Mouse (Mus musculus) liver, embryonic 13.5 days (tissue): ENCODE measurements at regions not wholly inside any gene's neighbourhood (a gene's known extent, or its start where the extent isn't known, plus 50 kb on each side); places are given as distances from the start of the nearest gene placed in this dataset.
A peak's percentile ranks its signal among the peaks of the same experiment; 100 is the strongest.

Source experiments
- ATAC-seq: fragments of 200-750 bp; cut with Nextera tagmentation; 2 replicates; pipeline ENCODE4 v1.8.0; 2017; ENCODE audit warnings: low read depth, mild to moderate bottlenecking, moderate number of reproducible peaks, moderate library complexity
- DNase-seq: peaks from one replicate; pipeline ENCODE4 v3.0.0; 2022
- H3K27ac ChIP-seq: fragments of 300-500 bp; sonication (generic); 2 replicates; pipeline ENCODE4 v1.5.1; 2015; ENCODE audit warnings: moderate library complexity, mild to moderate bottlenecking, inconsistent platforms
- H3K27me3 ChIP-seq: fragments of 300-500 bp; sonication (generic); 2 replicates; pipeline ENCODE4 v1.6.1; 2015; ENCODE audit warnings: mild to moderate bottlenecking, inconsistent platforms
- H3K36me3 ChIP-seq: fragments of 300-500 bp; sonication (generic); 2 replicates; pipeline ENCODE4 v1.6.1; 2015; ENCODE audit warnings: mild to moderate bottlenecking, inconsistent platforms
- H3K4me1 ChIP-seq: fragments of 300-500 bp; sonication (generic); replicated peaks from 2 replicates; pipeline ENCODE4 v1.6.1; 2015; ENCODE audit warnings: inconsistent platforms
- H3K4me2 ChIP-seq: fragments of 300-500 bp; sonication (generic); 2 replicates; pipeline ENCODE4 v1.6.1; 2015; ENCODE audit warnings: inconsistent platforms, mild to moderate bottlenecking, moderate library complexity
- H3K4me3 ChIP-seq: fragments of 300-500 bp; sonication (generic); replicated peaks from 2 replicates; pipeline ENCODE4 v1.5.1; 2015; ENCODE audit warnings: mild to moderate bottlenecking, inconsistent platforms
- H3K9ac ChIP-seq: fragments of 300-500 bp; sonication (generic); 2 replicates; pipeline ENCODE4 v1.6.1; 2015; ENCODE audit warnings: mild to moderate bottlenecking, inconsistent platforms
- H3K9me3 ChIP-seq: fragments of 300-500 bp; sonication (generic); replicated peaks from 2 replicates; pipeline ENCODE4 v1.6.1; 2016; ENCODE audit warnings: inconsistent platforms
- WGBS: fragments of 180-500 bp; shearing (Covaris S2); methylation state at CpG from one replicate; pipeline ENCODE4 v1.1.7; 2015; ENCODE audit not compliant: insufficient replicate concordance; 5-methylcytosine and 5-hydroxymethylcytosine counted together

DNA sequence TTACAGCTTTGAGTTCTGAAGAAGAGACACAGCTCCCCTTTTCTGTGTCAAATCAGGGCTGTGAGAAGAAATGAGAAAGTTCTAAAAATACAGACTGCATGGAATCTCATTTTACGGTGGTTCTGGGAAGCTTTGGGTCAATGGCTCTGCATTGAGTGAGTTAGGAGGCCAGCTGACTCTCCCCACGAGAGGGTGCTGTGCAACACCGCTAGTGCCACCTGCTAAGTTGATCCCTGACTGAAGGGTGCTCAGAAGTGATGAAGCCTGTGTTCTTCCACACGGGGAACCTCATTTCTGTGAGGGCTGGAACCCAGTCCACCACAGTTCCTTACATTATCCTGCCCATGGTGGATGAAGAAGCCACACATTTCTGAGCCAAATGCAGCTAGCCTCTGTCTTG, 159.5 kb upstream of the Eef2kmt start:
- no peak for ATAC-seq
- H3K9ac ChIP-seq = no peak overlapping the region
- 47% methylated on average over 4 of the region's 4 CpGs for WGBS
- no peaks in the 10 kb centered on the region for H3K27me3 ChIP-seq
- no peak overlapping the region for H3K4me3 ChIP-seq
- H3K27ac ChIP-seq = no peak overlapping the region
- no peak for DNase-seq
- H3K9me3 ChIP-seq = no peaks in the 10 kb centered on the region
- H3K4me2 ChIP-seq = no peak overlapping the region
- H3K36me3 ChIP-seq = no peaks in the 10 kb centered on the region
- H3K4me1 ChIP-seq = no peaks in the 10 kb centered on the region

- H3K9ac ChIP-seq = no peak overlapping the region
- no peaks in the 10 kb centered on the region for H3K4me1 ChIP-seq
- no peak overlapping the region for H3K27ac ChIP-seq
- H3K4me2 ChIP-seq = no peak overlapping the region
- no peaks in the 10 kb centered on the region for H3K36me3 ChIP-seq
- no peak for DNase-seq
- no peaks in the 10 kb centered on the region for H3K9me3 ChIP-seq
- no peak overlapping the region for H3K4me3 ChIP-seq
- 55% methylated on average over 5 of the region's 5 CpGs for WGBS
- H3K27me3 ChIP-seq = no peaks in the 10 kb centered on the region
- no peak for ATAC-seq
Measured at GRCm38 (mm10) chr16:5411819-5412385, 156.1 kb upstream of the Eef2kmt start.

DNA sequence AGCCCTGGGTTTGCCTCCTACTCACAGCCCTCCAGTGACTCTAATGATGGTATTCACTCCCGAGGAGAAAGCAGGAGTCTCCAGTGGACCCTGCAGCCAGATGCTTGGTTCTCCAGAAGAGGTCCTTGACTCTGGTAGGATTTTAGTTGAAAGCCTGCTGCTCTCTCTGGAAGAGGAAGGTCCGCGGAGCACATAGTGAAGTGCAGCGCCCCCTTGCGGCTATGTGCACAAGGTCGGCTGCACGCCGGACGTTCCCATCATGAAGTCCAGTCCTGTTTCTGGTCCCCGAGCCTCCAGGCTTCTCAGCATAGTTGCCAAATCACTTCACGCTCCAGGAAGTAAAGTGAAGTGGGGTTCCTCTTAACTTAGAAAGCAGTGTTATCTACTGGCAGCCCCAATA, 150.9 kb upstream of the Eef2kmt start:
- Histone ChIP-seq H3K36me3 (no peaks in the 10 kb centered on the region), H3K4me3 (no peak overlapping the region), H3K9me3 (no peaks in the 10 kb centered on the region), H3K4me2 (no peak overlapping the region), H3K27ac (no peak overlapping the region), H3K9ac (no peak overlapping the region), H3K4me1 (no peaks in the 10 kb centered on the region), H3K27me3 (no peaks in the 10 kb centered on the region)
- 2% methylated on average over 11 of the region's 11 CpGs for WGBS
- DNase-seq (peak; percentile 6), ATAC-seq (no peak)

- Histone ChIP-seq H3K4me2 (no peak overlapping the region), H3K27me3 (no peaks in the 10 kb centered on the region), H3K36me3 (no peaks in the 10 kb centered on the region), H3K9me3 (no peaks in the 10 kb centered on the region), H3K4me1 (no peaks in the 10 kb centered on the region), H3K9ac (no peak overlapping the region), H3K27ac (no peak overlapping the region), H3K4me3 (no peak overlapping the region)
- ATAC-seq = no peak
- WGBS = 49% methylated on average over 5 of the region's 5 CpGs
- no peak for DNase-seq
Measured at GRCm38 (mm10) chr16:5393336-5393735, 137.6 kb upstream of the Eef2kmt start.

- 41% methylated on average over 4 of the region's 4 CpGs for WGBS
- Histone ChIP-seq H3K9me3 (no peaks in the 10 kb centered on the region), H3K27me3 (no peaks in the 10 kb centered on the region), H3K4me3 (no peak overlapping the region), H3K9ac (no peak overlapping the region), H3K4me1 (no peaks in the 10 kb centered on the region), H3K4me2 (no peak overlapping the region), H3K36me3 (no peaks in the 10 kb centered on the region), H3K27ac (no peak overlapping the region)
- no peak for DNase-seq
- no peak for ATAC-seq
Measured at GRCm38 (mm10) chr16:5382930-5383329, 127.1 kb upstream of the Eef2kmt start.

DNA sequence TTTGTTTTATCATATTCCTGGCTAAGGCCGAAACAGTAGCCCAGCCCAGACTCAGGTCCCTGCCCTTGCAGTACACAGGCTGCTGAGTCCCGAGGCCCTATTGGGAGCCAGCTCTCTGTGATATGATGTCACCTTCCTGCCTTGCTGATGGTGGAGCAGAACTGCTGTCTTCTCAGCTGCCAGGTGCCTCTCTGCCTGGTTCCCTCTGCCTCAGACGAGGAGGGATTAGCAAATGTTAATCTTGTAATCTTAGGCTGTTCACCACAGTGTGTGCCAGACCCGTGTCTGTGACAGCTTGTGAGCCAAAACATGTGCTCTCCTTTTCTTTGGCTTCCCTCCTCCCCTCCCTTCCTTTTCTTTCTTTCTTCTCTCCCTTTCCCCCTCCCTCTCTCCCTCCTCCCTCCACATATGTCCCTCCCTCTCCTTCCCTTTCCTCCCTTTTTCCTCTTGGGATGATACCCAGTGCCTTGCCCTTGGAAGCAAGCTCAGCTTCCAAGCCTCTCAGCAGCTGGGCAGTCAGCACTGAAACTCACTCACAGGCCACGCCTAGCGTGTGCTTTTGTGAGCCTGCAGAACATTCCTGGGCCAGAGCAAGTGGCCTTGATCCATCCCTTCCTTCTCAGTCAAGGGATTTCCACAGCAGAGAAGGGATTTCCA, 126.6 kb upstream of the Eef2kmt start:
- H3K4me1 ChIP-seq = no peaks in the 10 kb centered on the region
- H3K9me3 ChIP-seq = no peaks in the 10 kb centered on the region
- 16% methylated on average over 6 of the region's 6 CpGs for WGBS
- no peak overlapping the region for H3K4me3 ChIP-seq
- DNase-seq (no peak), ATAC-seq (no peak)
- no peak overlapping the region for H3K27ac ChIP-seq
- H3K4me2 ChIP-seq = no peak overlapping the region
- no peak overlapping the region for H3K9ac ChIP-seq
- no peaks in the 10 kb centered on the region for H3K36me3 ChIP-seq
- no peaks in the 10 kb centered on the region for H3K27me3 ChIP-seq

- no peaks in the 10 kb centered on the region for H3K36me3 ChIP-seq
- 50% methylated on average over 3 of the region's 3 CpGs for WGBS
- no peak overlapping the region for H3K4me3 ChIP-seq
- H3K4me2 ChIP-seq = no peak overlapping the region
- DNase-seq (no peak), ATAC-seq (no peak)
- no peaks in the 10 kb centered on the region for H3K27me3 ChIP-seq
- no peak overlapping the region for H3K27ac ChIP-seq
- H3K9me3 ChIP-seq = no peaks in the 10 kb centered on the region
- no peaks in the 10 kb centered on the region for H3K4me1 ChIP-seq
- H3K9ac ChIP-seq = no peak overlapping the region
Measured at GRCm38 (mm10) chr16:5380626-5381025, 124.8 kb upstream of the Eef2kmt start.

DNA sequence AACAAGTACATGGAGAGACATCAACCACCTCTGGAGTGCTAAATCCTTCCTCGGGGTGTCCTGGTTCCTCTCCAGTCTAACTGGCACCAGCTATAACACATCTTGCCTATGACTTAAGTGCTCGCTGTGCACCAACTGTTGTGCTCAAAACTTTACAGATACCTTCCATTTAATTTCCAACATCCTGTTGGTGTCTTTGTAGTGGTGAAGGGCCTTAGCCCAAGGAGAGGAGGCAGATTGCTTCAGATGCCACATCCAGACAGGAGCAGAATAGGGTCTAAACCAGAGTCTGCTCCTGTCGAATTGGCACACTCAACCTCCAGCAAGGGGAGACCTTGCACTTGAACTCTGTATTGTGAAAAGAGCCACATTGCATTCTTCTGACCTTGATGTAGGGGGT, 121.2 kb upstream of the Eef2kmt start:
- H3K4me3 ChIP-seq = no peak overlapping the region
- ATAC-seq = no peak
- H3K4me2 ChIP-seq = no peak overlapping the region
- H3K9me3 ChIP-seq = no peaks in the 10 kb centered on the region
- DNase-seq = no peak
- H3K4me1 ChIP-seq = no peaks in the 10 kb centered on the region
- H3K36me3 ChIP-seq = no peaks in the 10 kb centered on the region
- no peaks in the 10 kb centered on the region for H3K27me3 ChIP-seq
- WGBS = 53% methylated on average over 3 of the region's 3 CpGs
- H3K9ac ChIP-seq = no peak overlapping the region
- no peak overlapping the region for H3K27ac ChIP-seq

DNA sequence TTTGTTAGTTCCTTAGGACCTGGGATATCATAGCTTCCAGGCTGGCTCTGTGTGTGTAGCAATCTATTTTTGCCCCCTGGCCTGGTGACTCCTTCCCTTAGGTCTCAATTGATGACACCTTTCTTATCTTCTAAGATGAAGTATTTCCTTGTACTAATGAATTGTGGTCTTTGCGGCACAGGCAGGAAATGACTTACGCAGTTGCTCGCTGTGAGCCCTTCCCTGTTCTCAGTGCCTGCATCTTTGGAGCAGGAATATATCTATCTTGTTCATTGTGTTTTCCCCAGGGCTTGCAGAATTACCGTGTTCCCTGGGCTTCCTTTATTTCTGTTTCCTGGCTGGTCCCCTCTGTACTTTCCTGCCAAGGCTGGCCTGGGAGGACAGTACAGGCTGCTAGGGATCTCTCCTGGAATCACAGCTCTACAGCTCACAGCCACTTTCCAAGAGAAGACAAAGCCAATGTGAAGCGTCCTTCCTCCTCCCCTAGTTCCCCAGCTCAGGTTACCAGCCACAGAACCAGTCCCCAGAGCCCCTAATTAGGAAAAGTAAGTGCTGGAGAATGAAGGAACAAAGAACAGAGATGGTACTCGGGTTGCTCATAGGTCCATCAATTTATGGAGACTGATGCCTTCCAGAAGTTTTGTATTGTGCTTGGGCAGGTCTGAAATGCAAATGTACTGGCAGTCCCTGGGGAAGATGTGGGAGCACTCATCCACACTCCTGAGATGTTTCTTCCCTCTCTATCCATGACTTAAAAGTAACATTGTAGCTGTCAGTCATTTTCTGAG, 119.2 kb upstream of the Eef2kmt start:
- Histone ChIP-seq H3K4me1 (no peaks in the 10 kb centered on the region), H3K27ac (no peak overlapping the region), H3K4me3 (no peak overlapping the region), H3K27me3 (no peaks in the 10 kb centered on the region), H3K36me3 (no peaks in the 10 kb centered on the region), H3K9ac (no peak overlapping the region), H3K9me3 (no peaks in the 10 kb centered on the region), H3K4me2 (no peak overlapping the region)
- no peak for ATAC-seq
- WGBS = 8% methylated on average over 6 of the region's 6 CpGs
- DNase-seq = no peak

- Histone ChIP-seq H3K36me3 (no peaks in the 10 kb centered on the region), H3K27me3 (no peaks in the 10 kb centered on the region), H3K9ac (no peak overlapping the region), H3K4me3 (no peak overlapping the region), H3K4me1 (no peaks in the 10 kb centered on the region), H3K4me2 (no peak overlapping the region), H3K27ac (no peak overlapping the region), H3K9me3 (no peaks in the 10 kb centered on the region)
- DNase-seq (no peak), ATAC-seq (no peak)
- 59% methylated on average over 4 of the region's 4 CpGs for WGBS
Measured at GRCm38 (mm10) chr16:5371175-5371893, 115.6 kb upstream of the Eef2kmt start.

- no peaks in the 10 kb centered on the region for H3K27me3 ChIP-seq
- H3K4me2 ChIP-seq = no peak overlapping the region
- no peak overlapping the region for H3K27ac ChIP-seq
- no peaks in the 10 kb centered on the region for H3K4me1 ChIP-seq
- H3K9ac ChIP-seq = no peak overlapping the region
- DNase-seq = no peak
- ATAC-seq = no peak
- no peak overlapping the region for H3K4me3 ChIP-seq
- H3K36me3 ChIP-seq = no peaks in the 10 kb centered on the region
- no peaks in the 10 kb centered on the region for H3K9me3 ChIP-seq
Measured at GRCm38 (mm10) chr16:5370496-5370895, 114.7 kb upstream of the Eef2kmt start.
